Mouse (Mus musculus): ENCODE data around the gene Zic3. TPM values are rescaled to one million over a fixed set of nuclear protein-coding genes. Genes with fewer than 3 reads are reported as not detected.

Gene Zic3
- polyA plus RNA-seq (2014; fragmentation: Nextera tagmentation; extraction: Ambion mirVana) = not detected in 2 replicates

- Histone ChIP-seq H3K27ac (ENCODE audit: low read depth, low read length) (no peak within 1 kb of the TSS), H3K4me2 (replicated peaks; ENCODE audit: low read depth, low read length) (no peak within 1 kb of the TSS), H3K9me3 (ENCODE audit: control insufficient read depth, low read length) (no peaks in the 10 kb centered on the region), H3K4me3 (ENCODE audit: low read length) (no peak within 1 kb of the TSS), H3K27me3 (ENCODE audit: control insufficient read depth, insufficient read depth, low read length) (peaks cover 57% of the 10 kb centered on the region), H3K4me1 (ENCODE audit: control insufficient read depth, insufficient read depth, low read length) (no peaks in the 10 kb centered on the region), H3K36me3 (ENCODE audit: control insufficient read depth, insufficient read depth, low read length) (no peaks in the 10 kb centered on the region), H3K9ac (ENCODE audit: low read depth, low read length) (no peak within 1 kb of the TSS)
- ATAC-seq (ENCODE audit: low FRiP score, low TSS enrichment) = no peak
- WGBS = 79% methylated on average over 2 of the region's 2 CpGs
Observed at GRCm38 (mm10) chrX:58022400-58022799, at the start of gene Zic3. TSS of gene Zic3 (plus strand) at chrX:58022700.

- Histone ChIP-seq H3K36me3 (ENCODE audit: control insufficient read depth, insufficient read depth, low read length) (no peaks in the 10 kb centered on the region), H3K27ac (ENCODE audit: low read depth, low read length) (no peak overlapping the region), H3K4me2 (replicated peaks; ENCODE audit: low read depth, low read length) (no peak overlapping the region), H3K4me1 (ENCODE audit: control insufficient read depth, insufficient read depth, low read length) (no peaks in the 10 kb centered on the region), H3K9ac (ENCODE audit: low read depth, low read length) (no peak overlapping the region), H3K9me3 (ENCODE audit: control insufficient read depth, low read length) (no peaks in the 10 kb centered on the region), H3K4me3 (ENCODE audit: low read length) (no peak overlapping the region), H3K27me3 (ENCODE audit: control insufficient read depth, insufficient read depth, low read length) (no peaks in the 10 kb centered on the region)
- WGBS = 80% methylated on average over 4 of the region's 4 CpGs
- no peak for ATAC-seq (ENCODE audit: low FRiP score, low TSS enrichment)
Observed at GRCm38 (mm10) chrX:57982351-57982750, 40.1 kb upstream of the Zic3 start.

- no peak overlapping the region for H3K27ac ChIP-seq (ENCODE audit: low read depth, low read length)
- no peaks in the 10 kb centered on the region for H3K27me3 ChIP-seq (ENCODE audit: control insufficient read depth, insufficient read depth, low read length)
- no peak for ATAC-seq (ENCODE audit: low FRiP score, low TSS enrichment)
- H3K4me3 ChIP-seq (ENCODE audit: low read length) = no peak overlapping the region
- H3K9me3 ChIP-seq (ENCODE audit: control insufficient read depth, low read length) = no peaks in the 10 kb centered on the region
- no peaks in the 10 kb centered on the region for H3K36me3 ChIP-seq (ENCODE audit: control insufficient read depth, insufficient read depth, low read length)
- no peak overlapping the region for H3K4me2 ChIP-seq (replicated peaks; ENCODE audit: low read depth, low read length)
- 74% methylated on average over 10 of the region's 10 CpGs for WGBS
- no peaks in the 10 kb centered on the region for H3K4me1 ChIP-seq (ENCODE audit: control insufficient read depth, insufficient read depth, low read length)
- H3K9ac ChIP-seq (ENCODE audit: low read depth, low read length) = no peak overlapping the region
Observed at GRCm38 (mm10) chrX:57987455-57988109, 34.9 kb upstream of the Zic3 start.

DNA sequence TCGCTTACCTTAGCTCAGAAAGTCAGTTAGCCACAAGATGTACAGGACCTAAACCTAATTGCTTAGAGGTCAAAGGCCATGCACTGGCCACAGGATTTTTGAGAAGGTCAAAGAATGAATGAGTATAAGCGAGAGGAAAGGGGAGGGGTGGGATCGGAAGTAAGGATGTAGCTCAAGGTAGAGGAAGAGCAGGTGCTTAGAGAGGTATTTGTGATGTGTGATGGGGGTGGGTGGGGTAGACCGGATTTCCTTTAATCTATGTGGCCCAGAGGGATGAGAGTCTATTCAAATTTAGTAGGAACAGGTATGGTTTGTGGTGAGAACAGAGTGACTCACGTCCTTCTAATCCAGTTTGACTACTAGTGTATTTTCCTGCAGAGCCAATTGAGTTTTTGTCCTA is 9.1 kb upstream of the Zic3 start:
- Histone ChIP-seq H3K9me3 (ENCODE audit: control insufficient read depth, low read length) (no peaks in the 10 kb centered on the region), H3K4me2 (replicated peaks; ENCODE audit: low read depth, low read length) (no peak overlapping the region), H3K4me3 (ENCODE audit: low read length) (no peak overlapping the region), H3K27ac (ENCODE audit: low read depth, low read length) (no peak overlapping the region), H3K9ac (ENCODE audit: low read depth, low read length) (no peak overlapping the region), H3K36me3 (ENCODE audit: control insufficient read depth, insufficient read depth, low read length) (no peaks in the 10 kb centered on the region), H3K4me1 (ENCODE audit: control insufficient read depth, insufficient read depth, low read length) (no peaks in the 10 kb centered on the region), H3K27me3 (ENCODE audit: control insufficient read depth, insufficient read depth, low read length) (peaks cover 30% of the 10 kb centered on the region)
- 64% methylated on average over 5 of the region's 5 CpGs for WGBS
- no peak for ATAC-seq (ENCODE audit: low FRiP score, low TSS enrichment)

GRCm38 (mm10) chrX:58014093-58014492 is 8.4 kb upstream of the Zic3 start:
- WGBS = 29% methylated on average over 12 of the region's 12 CpGs
- H3K4me1 ChIP-seq (ENCODE audit: control insufficient read depth, insufficient read depth, low read length) = no peaks in the 10 kb centered on the region
- H3K27ac ChIP-seq (ENCODE audit: low read depth, low read length) = no peak overlapping the region
- peaks cover 35% of the 10 kb centered on the region for H3K27me3 ChIP-seq (ENCODE audit: control insufficient read depth, insufficient read depth, low read length)
- no peaks in the 10 kb centered on the region for H3K36me3 ChIP-seq (ENCODE audit: control insufficient read depth, insufficient read depth, low read length)
- H3K4me2 ChIP-seq (replicated peaks; ENCODE audit: low read depth, low read length) = no peak overlapping the region
- no peak overlapping the region for H3K9ac ChIP-seq (ENCODE audit: low read depth, low read length)
- no peak overlapping the region for H3K4me3 ChIP-seq (ENCODE audit: low read length)
- H3K9me3 ChIP-seq (ENCODE audit: control insufficient read depth, low read length) = no peaks in the 10 kb centered on the region
- no peak for ATAC-seq (ENCODE audit: low FRiP score, low TSS enrichment)

- Histone ChIP-seq H3K9me3 (ENCODE audit: control insufficient read depth, low read length) (no peaks in the 10 kb centered on the region), H3K4me1 (ENCODE audit: control insufficient read depth, insufficient read depth, low read length) (no peaks in the 10 kb centered on the region), H3K9ac (ENCODE audit: low read depth, low read length) (no peak overlapping the region), H3K27me3 (ENCODE audit: control insufficient read depth, insufficient read depth, low read length) (peaks cover 42% of the 10 kb centered on the region), H3K36me3 (ENCODE audit: control insufficient read depth, insufficient read depth, low read length) (no peaks in the 10 kb centered on the region), H3K4me2 (replicated peaks; ENCODE audit: low read depth, low read length) (no peak overlapping the region), H3K27ac (ENCODE audit: low read depth, low read length) (no peak overlapping the region), H3K4me3 (ENCODE audit: low read length) (no peak overlapping the region)
- 40% methylated on average over 13 of the region's 13 CpGs for WGBS
- no peak for ATAC-seq (ENCODE audit: low FRiP score, low TSS enrichment)
Observed at GRCm38 (mm10) chrX:58014761-58015160, 7.7 kb upstream of the Zic3 start.

DNA sequence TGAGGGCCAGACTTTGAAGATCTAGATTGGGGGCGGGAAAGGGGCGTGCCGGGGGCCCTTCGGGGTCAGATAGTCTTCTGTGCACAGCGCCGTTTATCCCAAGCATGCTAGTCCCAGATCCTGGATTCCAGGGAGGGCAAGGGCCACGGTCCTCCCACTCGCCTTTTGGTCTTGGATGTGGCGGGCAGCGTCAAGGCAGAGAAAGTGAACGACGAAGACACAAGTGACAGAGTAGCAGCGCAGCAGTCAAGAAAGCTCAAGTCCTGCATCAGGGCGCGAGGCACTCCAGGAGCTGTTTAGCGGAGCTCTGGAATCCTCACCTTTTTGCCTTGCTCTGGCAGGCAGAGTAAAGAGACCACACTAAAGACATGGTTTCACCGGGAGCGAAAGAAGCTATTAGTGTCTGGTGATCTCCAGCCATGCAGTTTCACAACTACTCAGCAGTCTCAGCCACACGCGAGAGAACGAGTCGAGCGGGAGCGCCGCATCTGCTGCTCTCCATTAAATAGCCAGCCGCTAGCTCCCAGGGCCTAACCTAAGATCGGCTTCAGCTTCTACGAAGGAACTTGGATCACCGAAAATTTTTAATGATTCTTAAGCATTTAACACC is 7.1 kb upstream of the Zic3 start:
- Histone ChIP-seq H3K4me3 (ENCODE audit: low read length) (no peak overlapping the region), H3K9ac (ENCODE audit: low read depth, low read length) (no peak overlapping the region), H3K9me3 (ENCODE audit: control insufficient read depth, low read length) (no peaks in the 10 kb centered on the region), H3K27ac (ENCODE audit: low read depth, low read length) (no peak overlapping the region), H3K27me3 (ENCODE audit: control insufficient read depth, insufficient read depth, low read length) (peaks cover 48% of the 10 kb centered on the region), H3K4me1 (ENCODE audit: control insufficient read depth, insufficient read depth, low read length) (no peaks in the 10 kb centered on the region), H3K36me3 (ENCODE audit: control insufficient read depth, insufficient read depth, low read length) (no peaks in the 10 kb centered on the region), H3K4me2 (replicated peaks; ENCODE audit: low read depth, low read length) (no peak overlapping the region)
- no peak for ATAC-seq (ENCODE audit: low FRiP score, low TSS enrichment)
- WGBS = 34% methylated on average over 29 of the region's 29 CpGs

DNA sequence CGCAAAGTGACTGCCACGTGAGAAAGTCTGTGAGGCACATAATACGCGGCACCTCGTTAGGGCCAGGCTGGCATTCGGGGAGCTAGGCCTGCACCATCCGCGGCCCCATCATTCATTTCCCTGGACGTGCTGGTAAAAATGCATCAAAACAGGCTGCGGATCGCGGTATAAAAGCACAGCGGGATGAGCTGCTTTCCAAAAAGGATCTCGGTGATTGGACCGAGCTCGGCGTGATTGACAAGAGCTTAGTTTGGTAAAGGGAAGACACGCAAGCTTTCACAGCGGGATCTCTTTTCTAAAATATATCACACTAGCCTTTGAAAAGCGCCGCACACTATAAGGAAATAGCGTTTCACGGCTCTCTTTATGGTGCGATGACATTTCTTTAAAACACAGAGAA is 3.8 kb upstream of the Zic3 start:
- Histone ChIP-seq H3K36me3 (ENCODE audit: control insufficient read depth, insufficient read depth, low read length) (no peaks in the 10 kb centered on the region), H3K4me2 (replicated peaks; ENCODE audit: low read depth, low read length) (no peak overlapping the region), H3K9ac (ENCODE audit: low read depth, low read length) (no peak overlapping the region), H3K9me3 (ENCODE audit: control insufficient read depth, low read length) (no peaks in the 10 kb centered on the region), H3K4me3 (ENCODE audit: low read length) (no peak overlapping the region), H3K27me3 (ENCODE audit: control insufficient read depth, insufficient read depth, low read length) (peaks cover 61% of the 10 kb centered on the region), H3K27ac (ENCODE audit: low read depth, low read length) (no peak overlapping the region), H3K4me1 (ENCODE audit: control insufficient read depth, insufficient read depth, low read length) (no peaks in the 10 kb centered on the region)
- 27% methylated on average over 24 of the region's 24 CpGs for WGBS
- ATAC-seq (ENCODE audit: low FRiP score, low TSS enrichment) = no peak

DNA sequence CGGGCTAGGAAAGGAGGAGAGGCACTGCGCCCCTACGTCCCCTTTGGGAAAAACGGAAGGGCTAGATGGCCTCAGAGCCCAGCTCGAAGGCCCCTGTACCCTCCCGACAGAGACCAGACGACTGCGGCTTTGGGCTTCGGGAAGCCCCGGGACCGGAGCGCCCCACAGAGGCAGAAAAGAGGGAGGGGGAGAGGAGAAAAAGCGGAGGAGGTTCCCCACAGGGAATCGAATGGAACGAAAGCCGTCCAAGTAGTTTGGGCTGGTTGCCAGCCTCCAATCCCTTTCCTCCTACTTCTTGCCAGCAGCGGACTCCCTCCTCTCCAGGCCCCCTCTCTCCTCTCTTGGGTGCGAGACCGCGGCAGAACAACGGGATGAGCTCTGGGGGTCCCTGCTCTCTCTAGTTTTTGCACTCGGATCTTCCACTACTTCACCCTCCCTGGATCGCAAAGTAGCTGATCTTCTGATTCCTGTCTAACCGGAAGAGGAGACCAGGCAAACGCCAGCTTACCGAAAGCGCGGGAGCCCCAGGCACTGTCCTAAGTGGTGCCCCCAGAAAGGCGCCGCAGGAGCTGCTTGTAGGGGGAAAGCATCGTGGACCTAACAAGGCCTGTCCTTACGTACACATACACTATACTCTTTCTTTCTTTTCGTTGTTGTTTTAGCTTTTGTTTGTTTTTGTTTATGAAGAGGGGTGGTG is 3.1 kb upstream of the Zic3 start:
- Histone ChIP-seq H3K4me3 (ENCODE audit: low read length) (peak overlapping the region; percentile 2; the same call in 1 of the 2 replicates), H3K9me3 (ENCODE audit: control insufficient read depth, low read length) (no peaks in the 10 kb centered on the region), H3K4me1 (ENCODE audit: control insufficient read depth, insufficient read depth, low read length) (no peaks in the 10 kb centered on the region), H3K36me3 (ENCODE audit: control insufficient read depth, insufficient read depth, low read length) (no peaks in the 10 kb centered on the region), H3K9ac (ENCODE audit: low read depth, low read length) (no peak overlapping the region), H3K27ac (ENCODE audit: low read depth, low read length) (no peak overlapping the region), H3K27me3 (ENCODE audit: control insufficient read depth, insufficient read depth, low read length) (peaks cover 55% of the 10 kb centered on the region), H3K4me2 (replicated peaks; ENCODE audit: low read depth, low read length) (no peak overlapping the region; the same call in 1 of the 2 replicates)
- no peak for ATAC-seq (ENCODE audit: low FRiP score, low TSS enrichment)
- 25% methylated on average over 33 of the region's 33 CpGs for WGBS

Measured in kidney, embryonic 14.5 days (tissue).